Mouse (Mus musculus): ENCODE results near the gene Maml3. TPM values are rescaled to one million over a fixed set of nuclear protein-coding genes. Genes with fewer than 3 reads are reported as not detected.

Gene Maml3
- polyA plus RNA-seq, 1 experiment from 2014 or later: 7.8 TPM

DNA sequence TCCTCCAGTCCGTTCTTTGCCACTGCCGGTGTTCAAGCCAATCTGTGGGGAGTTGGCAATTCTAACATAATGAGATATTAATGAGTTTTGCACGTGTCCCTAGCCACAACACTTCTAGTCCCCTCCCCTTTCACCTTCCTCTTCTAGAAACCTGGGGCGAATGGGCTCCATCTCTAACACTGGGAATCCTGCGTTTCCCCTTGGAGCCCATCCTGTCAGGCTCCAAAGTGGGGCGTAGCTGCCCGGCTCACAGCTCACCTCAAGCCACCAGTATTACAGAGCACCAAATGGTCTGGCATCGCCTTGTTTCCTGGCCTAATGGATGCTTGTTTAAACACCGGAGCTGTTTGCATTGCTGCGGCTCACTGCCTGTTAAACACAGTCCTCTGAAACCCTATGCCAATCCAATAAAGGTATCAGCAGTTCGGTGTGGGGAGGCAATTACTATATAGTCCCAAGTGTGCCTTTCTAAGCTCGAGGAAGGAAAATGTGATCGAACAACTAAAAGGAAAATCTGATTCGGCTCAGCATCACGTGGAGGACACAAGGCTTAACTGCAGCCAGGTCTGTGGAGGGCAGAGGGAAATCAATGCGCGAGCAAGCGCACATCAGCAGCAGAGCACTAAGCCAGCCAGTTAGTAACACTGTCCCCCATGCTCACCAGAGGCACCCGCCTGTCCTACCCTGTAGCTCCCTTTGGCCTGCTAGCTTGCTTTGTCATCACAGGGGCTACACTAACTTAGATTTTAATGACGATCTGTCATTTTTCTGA is 216.0 kb downstream of the Maml3 start:
- Histone ChIP-seq H3K4me1 (peaks cover 29% of the 10 kb centered on the region), H3K9ac (no peak overlapping the region), H3K27ac (peak overlapping the region; percentile 65), H3K4me2 (peak overlapping the region; percentile 51), H3K9me3 (replicated peaks) (no peaks in the 10 kb centered on the region), H3K4me3 (replicated peaks) (peak overlapping the region; percentile 16), H3K36me3 (no peaks in the 10 kb centered on the region), H3K27me3 (no peaks in the 10 kb centered on the region)
- peak; percentile 86 for ATAC-seq (replicated peaks; ENCODE audit: low FRiP score)
- 13% methylated on average over 20 of the region's 20 CpGs for WGBS

DNA sequence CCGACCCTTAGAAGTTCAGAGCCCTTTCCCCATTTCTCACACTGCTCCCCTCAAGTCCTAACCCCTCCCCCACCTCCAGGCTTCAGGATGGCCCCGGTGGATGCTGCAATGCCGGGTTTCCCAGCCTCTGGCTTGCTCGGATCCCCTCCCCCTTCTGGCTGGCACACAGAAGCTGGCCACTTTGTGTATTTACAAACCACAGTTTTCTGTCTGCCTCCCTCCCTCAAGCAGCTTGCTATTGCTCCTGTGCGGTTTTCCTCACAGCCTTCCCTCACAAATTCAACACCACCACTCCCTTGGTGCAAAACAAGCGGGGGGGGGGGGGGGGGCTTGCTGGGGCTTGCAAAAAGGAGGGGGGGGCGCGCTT is 216.6 kb downstream of the Maml3 start:
- ATAC-seq (replicated peaks; ENCODE audit: low FRiP score): 0 out of 2 replicates have a peak, but pooled peaks have one; percentile 33
- Histone ChIP-seq H3K9me3 (replicated peaks) (no peaks in the 10 kb centered on the region), H3K27me3 (no peaks in the 10 kb centered on the region), H3K4me3 (replicated peaks) (peak overlapping the region; percentile 16; the same call in 1 of the 2 replicates), H3K4me1 (peaks cover 29% of the 10 kb centered on the region), H3K36me3 (no peaks in the 10 kb centered on the region), H3K27ac (peak overlapping the region; percentile 65), H3K4me2 (peak overlapping the region; percentile 51), H3K9ac (no peak overlapping the region)
- WGBS: 6% methylated on average over 8 of the region's 8 CpGs

DNA sequence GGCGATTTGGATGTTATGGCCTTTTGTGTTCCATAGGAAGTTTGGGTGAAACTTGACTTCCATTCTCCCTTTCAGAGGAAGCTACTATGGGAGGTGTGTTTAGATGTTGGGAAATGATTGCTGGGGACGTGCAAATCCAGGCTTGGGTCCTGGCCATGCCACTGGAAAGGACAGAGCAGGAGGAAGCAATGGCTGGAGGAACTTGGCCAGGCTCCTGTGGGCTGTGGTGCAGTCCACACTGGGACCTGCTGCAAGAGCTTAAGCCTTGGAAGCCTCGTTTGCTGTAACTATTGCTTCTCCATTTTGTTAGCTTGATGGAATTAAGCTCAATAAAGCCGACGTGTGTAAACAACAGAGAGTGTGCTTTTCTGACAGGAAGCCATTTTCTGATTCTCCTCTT is 219.0 kb downstream of the Maml3 start:
- Histone ChIP-seq H3K4me3 (replicated peaks) (no peak overlapping the region), H3K4me2 (no peak overlapping the region), H3K4me1 (peaks cover 49% of the 10 kb centered on the region), H3K36me3 (no peaks in the 10 kb centered on the region), H3K9ac (no peak overlapping the region), H3K27me3 (no peaks in the 10 kb centered on the region), H3K27ac (0 out of 2 replicates have a peak overlapping the region, but pooled peaks have one; percentile 28), H3K9me3 (replicated peaks) (no peaks in the 10 kb centered on the region)
- 48% methylated on average over 5 of the region's 5 CpGs for WGBS
- no peak for ATAC-seq (replicated peaks; ENCODE audit: low FRiP score)

DNA sequence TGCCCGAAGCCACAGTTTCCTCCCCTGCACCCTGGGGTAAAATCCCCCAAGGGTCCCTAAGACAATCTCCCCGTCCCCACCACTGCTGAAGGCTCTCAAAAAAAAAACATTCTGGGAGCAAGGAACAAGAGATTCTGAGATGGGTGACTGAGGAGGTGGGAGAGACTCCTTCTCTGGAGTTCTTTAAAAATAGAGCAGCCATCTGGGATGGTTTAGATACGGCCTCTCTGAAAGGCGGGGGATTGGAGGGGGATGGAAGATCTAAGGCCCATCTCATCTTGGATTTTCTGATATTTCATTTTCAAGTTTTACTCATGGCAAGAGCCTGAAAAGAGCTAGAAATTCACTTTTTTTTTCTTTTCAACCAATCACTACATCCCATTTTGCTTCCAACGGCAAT is 219.4 kb downstream of the Maml3 start:
- Histone ChIP-seq H3K36me3 (no peaks in the 10 kb centered on the region), H3K4me1 (peaks cover 53% of the 10 kb centered on the region), H3K4me2 (no peak overlapping the region), H3K9ac (no peak overlapping the region), H3K27ac (no peak overlapping the region), H3K9me3 (replicated peaks) (no peaks in the 10 kb centered on the region), H3K27me3 (no peaks in the 10 kb centered on the region), H3K4me3 (replicated peaks) (no peak overlapping the region)
- ATAC-seq (replicated peaks; ENCODE audit: low FRiP score): no peak
- 88% methylated on average over 5 of the region's 5 CpGs for WGBS

DNA sequence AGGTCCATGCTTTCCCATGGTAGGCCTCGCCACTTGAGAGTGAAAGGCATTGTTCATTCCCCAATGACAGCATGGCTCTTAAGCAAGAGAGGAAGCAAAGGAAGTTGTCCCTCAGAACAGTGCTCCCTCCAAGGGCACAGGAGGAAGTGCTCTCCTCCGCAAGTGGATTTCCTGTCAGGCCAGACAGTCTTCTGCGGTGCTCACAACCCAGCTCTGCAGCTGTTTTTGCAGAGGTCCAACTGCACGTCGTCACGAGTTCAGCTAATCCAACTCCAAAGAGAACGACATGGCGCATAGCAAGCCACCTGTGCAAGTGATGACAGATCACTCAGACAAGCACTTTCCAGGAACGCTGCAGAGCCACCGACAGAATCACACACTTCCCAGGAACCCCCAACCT is 222.9 kb downstream of the Maml3 start:
- H3K4me2 ChIP-seq: no peak overlapping the region
- WGBS: 36% methylated on average over 10 of the region's 10 CpGs

DNA sequence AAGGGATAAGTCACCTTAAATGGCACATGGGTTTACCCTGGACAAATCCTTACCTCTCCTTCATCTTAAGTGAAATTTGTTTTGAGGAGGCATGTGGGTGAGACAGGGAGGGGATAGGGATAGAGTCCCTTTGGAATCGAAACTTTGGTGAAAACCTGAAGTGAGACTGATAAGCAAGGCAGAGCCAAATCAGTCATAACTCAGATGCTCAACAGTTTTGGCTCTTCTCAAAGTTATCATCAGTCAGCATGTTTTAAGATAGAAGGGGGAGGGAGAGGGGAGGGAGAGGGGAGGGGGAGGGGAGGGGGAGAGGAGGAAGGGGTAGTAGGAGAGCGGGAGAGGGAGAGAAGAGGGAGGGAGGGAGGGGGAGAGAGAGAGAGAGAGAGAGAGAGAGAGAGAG is 223.5 kb downstream of the Maml3 start:
- Histone ChIP-seq H3K9me3 (replicated peaks) (no peaks in the 10 kb centered on the region), H3K27me3 (no peaks in the 10 kb centered on the region), H3K4me1 (peaks cover 40% of the 10 kb centered on the region), H3K4me3 (replicated peaks) (no peak overlapping the region), H3K27ac (no peak overlapping the region), H3K9ac (no peak overlapping the region), H3K4me2 (no peak overlapping the region), H3K36me3 (no peaks in the 10 kb centered on the region)
- 72% methylated on average over 1 of the region's 2 CpGs for WGBS
- ATAC-seq (replicated peaks; ENCODE audit: low FRiP score): no peak

More for the DNA sequence above, 222.9 kb downstream of the Maml3 start:
- Histone ChIP-seq H3K36me3 (no peaks in the 10 kb centered on the region), H3K27ac (peak overlapping the region; percentile 58), H3K9ac (no peak overlapping the region), H3K27me3 (no peaks in the 10 kb centered on the region), H3K4me1 (peaks cover 40% of the 10 kb centered on the region), H3K4me3 (replicated peaks) (no peak overlapping the region), H3K9me3 (replicated peaks) (no peaks in the 10 kb centered on the region)
- ATAC-seq (replicated peaks; ENCODE audit: low FRiP score): 0 out of 2 replicates have a peak, but pooled peaks have one; percentile 40

DNA sequence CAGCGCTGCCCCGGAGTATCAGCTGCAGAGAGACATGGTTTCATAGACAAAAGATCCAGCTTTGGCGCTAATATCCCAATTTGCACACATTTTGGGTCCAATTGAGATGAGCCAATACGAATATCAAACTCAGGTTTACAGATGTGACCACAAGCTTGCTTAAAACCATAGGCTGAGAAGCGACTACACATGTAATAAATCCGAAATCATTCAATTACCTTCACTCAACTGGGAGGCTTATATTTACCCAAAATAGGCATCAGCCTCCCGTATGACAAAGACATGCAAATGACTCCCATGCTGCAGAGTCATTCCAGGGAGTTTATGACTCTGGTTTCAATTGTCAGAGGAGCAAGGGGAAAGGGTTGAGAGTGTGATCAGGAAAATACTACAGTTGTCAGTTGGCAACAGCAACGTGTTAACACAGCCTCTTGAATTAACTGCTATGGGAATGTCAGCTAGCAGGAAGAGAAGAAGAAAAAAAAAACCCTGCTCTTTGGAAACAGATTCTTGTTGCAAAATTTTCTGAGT is 224.3 kb downstream of the Maml3 start:
- WGBS: 52% methylated on average over 8 of the region's 8 CpGs
- Histone ChIP-seq H3K36me3 (no peaks in the 10 kb centered on the region), H3K4me1 (peaks cover 40% of the 10 kb centered on the region), H3K4me2 (peak overlapping the region; percentile 8; the same call in 1 of the 2 replicates), H3K9me3 (replicated peaks) (no peaks in the 10 kb centered on the region), H3K27me3 (no peaks in the 10 kb centered on the region), H3K9ac (no peak overlapping the region), H3K4me3 (replicated peaks) (no peak overlapping the region), H3K27ac (no peak overlapping the region)
- ATAC-seq (replicated peaks; ENCODE audit: low FRiP score): no peak

DNA sequence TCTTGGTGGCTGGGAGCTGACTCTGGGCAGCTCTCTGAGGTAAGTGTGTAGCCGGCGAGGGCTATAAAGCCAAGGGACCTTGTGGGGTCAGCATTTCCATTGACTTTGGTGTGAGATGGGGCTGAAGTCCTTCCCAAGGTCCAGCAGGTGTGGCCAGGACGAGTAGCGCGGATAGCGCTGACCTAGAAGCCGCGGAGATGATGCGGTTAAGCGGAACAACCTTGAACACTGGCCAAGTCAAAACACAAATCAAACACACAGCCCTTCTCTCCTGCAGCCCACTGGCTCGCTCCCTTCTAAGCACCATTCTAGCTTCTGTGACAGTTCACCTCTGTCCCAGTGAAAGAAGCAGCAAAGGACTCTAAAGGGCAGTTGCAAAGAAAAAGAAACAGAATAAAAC is 225.7 kb downstream of the Maml3 start:
- 0 out of 2 replicates have a peak overlapping the region, but pooled peaks have one; percentile 6 for H3K4me2 ChIP-seq
- H3K9ac ChIP-seq: no peak overlapping the region
- 46% methylated on average over 11 of the region's 11 CpGs for WGBS
- peaks cover 40% of the 10 kb centered on the region for H3K4me1 ChIP-seq
- H3K27ac ChIP-seq: no peak overlapping the region
- no peaks in the 10 kb centered on the region for H3K9me3 ChIP-seq (replicated peaks)
- H3K27me3 ChIP-seq: no peaks in the 10 kb centered on the region
- H3K36me3 ChIP-seq: no peaks in the 10 kb centered on the region
- ATAC-seq (replicated peaks; ENCODE audit: low FRiP score): peak; percentile 28
- no peak overlapping the region for H3K4me3 ChIP-seq (replicated peaks)

DNA sequence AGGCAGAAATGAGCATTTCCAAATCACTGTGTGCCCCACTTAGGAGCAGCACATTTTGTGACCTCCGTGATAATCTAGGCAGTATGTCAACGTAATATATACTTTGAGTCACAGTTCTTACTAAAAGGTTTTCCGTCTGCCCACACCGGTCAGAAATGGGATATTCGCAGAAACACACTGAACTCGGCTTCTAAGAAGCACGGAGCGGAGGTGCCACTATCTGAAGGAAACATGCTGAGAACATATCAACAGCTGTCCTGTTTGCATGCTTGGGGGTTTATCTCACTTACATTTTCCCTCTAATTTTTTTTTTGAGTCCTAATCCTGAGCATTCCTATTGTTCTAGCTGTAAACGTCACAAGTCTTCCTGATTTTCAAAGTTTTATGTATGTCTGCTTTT is 226.3 kb downstream of the Maml3 start:
- peaks cover 37% of the 10 kb centered on the region for H3K4me1 ChIP-seq
- ATAC-seq (replicated peaks; ENCODE audit: low FRiP score): no peak
- H3K4me2 ChIP-seq: no peak overlapping the region
- H3K9ac ChIP-seq: no peak overlapping the region
- no peak overlapping the region for H3K4me3 ChIP-seq (replicated peaks)
- H3K9me3 ChIP-seq (replicated peaks): no peaks in the 10 kb centered on the region
- no peaks in the 10 kb centered on the region for H3K27me3 ChIP-seq
- no peak overlapping the region for H3K27ac ChIP-seq
- WGBS: 71% methylated on average over 9 of the region's 9 CpGs
- H3K36me3 ChIP-seq: no peaks in the 10 kb centered on the region

DNA sequence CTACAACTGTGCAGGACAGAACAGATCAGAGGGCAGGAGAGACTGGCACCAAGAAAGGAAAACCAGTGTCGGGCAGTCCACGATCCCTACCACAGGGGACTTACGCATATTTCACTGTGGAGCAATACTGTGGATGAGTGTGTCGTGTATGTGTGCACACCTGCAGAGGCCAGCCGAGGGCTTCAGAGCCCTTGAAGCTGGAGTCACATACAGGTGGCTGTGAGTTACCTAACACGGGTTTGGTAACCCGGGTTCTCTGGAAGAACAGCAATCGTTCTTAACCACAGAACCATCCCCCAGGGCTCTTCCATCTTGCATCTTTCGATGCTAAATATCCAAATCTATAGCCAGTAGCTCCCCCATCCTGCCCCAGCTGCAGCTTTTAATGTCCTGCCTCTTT is 228.1 kb downstream of the Maml3 start:
- H3K4me2 ChIP-seq: no peak overlapping the region
- WGBS: 89% methylated on average over 9 of the region's 9 CpGs

DNA sequence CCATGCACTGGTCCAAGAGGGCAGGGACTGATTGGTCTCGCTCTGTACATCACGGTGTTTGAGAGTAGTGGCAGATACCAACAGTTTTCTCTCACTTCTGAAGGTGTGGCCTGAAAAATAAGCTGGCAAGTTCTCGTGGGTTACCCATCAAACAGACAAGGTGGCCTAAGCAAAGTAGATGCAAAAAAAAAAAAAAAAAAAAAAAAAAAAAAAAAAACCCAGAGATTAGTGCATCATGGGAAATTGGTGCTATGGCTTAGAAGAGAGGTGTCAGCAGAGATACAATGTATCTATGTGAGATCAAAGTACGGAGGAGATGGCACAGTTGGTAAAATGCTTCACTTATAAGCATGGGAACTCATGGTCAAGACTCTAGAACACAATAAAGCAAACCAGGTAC is 229.2 kb downstream of the Maml3 start:
- Histone ChIP-seq H3K27ac (no peak overlapping the region), H3K4me2 (no peak overlapping the region), H3K9me3 (replicated peaks) (no peaks in the 10 kb centered on the region), H3K4me1 (peaks cover 39% of the 10 kb centered on the region), H3K36me3 (no peaks in the 10 kb centered on the region), H3K9ac (no peak overlapping the region), H3K27me3 (no peaks in the 10 kb centered on the region), H3K4me3 (replicated peaks) (no peak overlapping the region)
- ATAC-seq (replicated peaks; ENCODE audit: low FRiP score): no peak
- WGBS: 93% methylated on average over 4 of the region's 4 CpGs

More for the DNA sequence above, 228.1 kb downstream of the Maml3 start:
- no peak for ATAC-seq (replicated peaks; ENCODE audit: low FRiP score)
- Histone ChIP-seq H3K4me1 (peaks cover 36% of the 10 kb centered on the region), H3K4me3 (replicated peaks) (no peak overlapping the region), H3K36me3 (no peaks in the 10 kb centered on the region), H3K27ac (no peak overlapping the region), H3K9ac (no peak overlapping the region), H3K27me3 (no peaks in the 10 kb centered on the region), H3K9me3 (replicated peaks) (no peaks in the 10 kb centered on the region)

DNA sequence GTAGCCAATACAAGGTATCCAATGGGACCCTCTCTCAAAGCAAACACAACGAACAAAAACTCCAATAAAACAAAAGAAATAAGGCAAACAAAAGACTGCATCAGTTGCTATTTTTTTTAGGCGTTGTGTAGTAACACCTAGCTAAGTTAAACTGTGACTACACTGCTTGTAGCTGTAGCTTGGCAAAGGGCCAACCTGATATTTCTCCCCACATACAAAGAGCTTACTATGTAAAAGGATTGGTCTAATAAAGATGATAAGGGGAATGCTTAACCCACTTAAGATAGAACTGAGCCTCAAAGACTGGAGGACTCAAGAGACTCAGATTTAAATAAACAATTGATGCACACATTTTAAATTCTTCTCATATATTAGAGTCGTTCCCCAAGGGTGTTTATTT is 230.6 kb downstream of the Maml3 start:
- 80% methylated on average over 3 of the region's 3 CpGs for WGBS
- ATAC-seq (replicated peaks; ENCODE audit: low FRiP score): no peak

More for the DNA sequence above, 230.6 kb downstream of the Maml3 start:
- Histone ChIP-seq H3K27me3 (no peaks in the 10 kb centered on the region), H3K36me3 (no peaks in the 10 kb centered on the region), H3K9ac (no peak overlapping the region), H3K4me3 (replicated peaks) (no peak overlapping the region), H3K9me3 (replicated peaks) (no peaks in the 10 kb centered on the region), H3K4me2 (no peak overlapping the region), H3K27ac (no peak overlapping the region), H3K4me1 (peaks cover 36% of the 10 kb centered on the region)
